Mouse (Mus musculus): Measurements from ENCODE around the gene Arl3. TPM values are rescaled to one million over a fixed set of nuclear protein-coding genes. Genes with fewer than 3 reads are reported as not detected.

Gene Arl3
- polyA plus RNA-seq, 1 experiment from 2014 or later, result 141 TPM

- Histone ChIP-seq H3K9ac (peak overlapping the region; percentile 35), H3K36me3 (replicated peaks; ENCODE audit: control insufficient read depth, insufficient read depth) (no peaks in the 10 kb centered on the region), H3K27me3 (ENCODE audit: control insufficient read depth, insufficient read depth, low read length) (no peaks in the 10 kb centered on the region), H3K4me2 (replicated peaks) (peak overlapping the region; percentile 17; the same call in 1 of the 2 replicates), H3K4me3 (replicated peaks; ENCODE audit: low read length) (no peak overlapping the region), H3K4me1 (replicated peaks; ENCODE audit: control insufficient read depth, insufficient read depth, low read length) (peaks cover 72% of the 10 kb centered on the region), H3K27ac (peak overlapping the region; percentile 92), H3K9me3 (ENCODE audit: control insufficient read depth, low read length) (no peaks in the 10 kb centered on the region)
- ATAC-seq (ENCODE audit: low FRiP score) (no peak), DNase-seq (ENCODE audit: low spot score) (no peak)
- WGBS, result 10% methylated on average over 16 of the region's 16 CpGs
Observed at GRCm38 (mm10) chr19:46531071-46532030, 41.6 kb downstream of the Arl3 start.

DNA sequence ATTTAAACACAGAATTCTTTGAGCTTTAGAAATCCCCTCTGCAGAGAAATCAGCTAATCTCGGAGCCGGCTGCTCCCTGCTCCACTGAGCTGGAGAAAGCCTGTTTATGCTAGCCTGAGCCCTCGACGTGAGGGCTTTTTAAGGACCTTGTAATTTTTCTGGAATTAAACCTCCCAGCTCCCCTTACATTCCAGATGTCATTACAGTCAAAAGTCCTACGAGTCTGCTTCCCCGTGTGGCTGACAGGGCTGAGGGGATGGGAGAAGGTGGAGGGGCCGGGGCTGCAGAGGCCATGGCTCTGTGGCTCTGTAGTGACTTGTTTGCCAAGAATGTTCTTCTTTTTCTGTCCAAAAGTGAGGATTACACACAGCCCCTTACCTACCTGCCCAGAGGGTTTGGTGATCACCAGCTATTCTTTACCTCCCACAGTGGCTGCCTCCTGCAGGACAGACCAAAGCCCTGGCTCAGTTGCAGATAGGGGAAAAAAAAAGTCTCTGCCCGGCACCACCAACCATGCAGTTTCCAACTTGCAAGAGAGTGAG, 42.5 kb downstream of the Arl3 start:
- no peak for ATAC-seq (ENCODE audit: low FRiP score)
- WGBS, result 12% methylated on average over 8 of the region's 8 CpGs
- H3K4me1 ChIP-seq (replicated peaks; ENCODE audit: control insufficient read depth, insufficient read depth, low read length), result peaks cover 76% of the 10 kb centered on the region

GRCm38 (mm10) chr19:46529601-46530448, 43.2 kb downstream of the Arl3 start:
- no peaks in the 10 kb centered on the region for H3K27me3 ChIP-seq (ENCODE audit: control insufficient read depth, insufficient read depth, low read length)
- peak overlapping the region; percentile 57; the same call in 1 of the 2 replicates for H3K4me2 ChIP-seq (replicated peaks)
- peaks cover 81% of the 10 kb centered on the region for H3K4me1 ChIP-seq (replicated peaks; ENCODE audit: control insufficient read depth, insufficient read depth, low read length)
- H3K27ac ChIP-seq, result peak overlapping the region; percentile 92
- peak overlapping the region; percentile 55; the same call in 1 of the 2 replicates for H3K9ac ChIP-seq
- no peak overlapping the region for H3K4me3 ChIP-seq (replicated peaks; ENCODE audit: low read length)
- WGBS, result 6% methylated on average over 13 of the region's 13 CpGs
- ATAC-seq (ENCODE audit: low FRiP score) (peak; percentile 0; the same call in 1 of the 2 replicates), DNase-seq (ENCODE audit: low spot score) (no peak)
- no peaks in the 10 kb centered on the region for H3K9me3 ChIP-seq (ENCODE audit: control insufficient read depth, low read length)
- no peaks in the 10 kb centered on the region for H3K36me3 ChIP-seq (replicated peaks; ENCODE audit: control insufficient read depth, insufficient read depth)

More for the DNA sequence above, 42.5 kb downstream of the Arl3 start:
- H3K36me3 ChIP-seq (replicated peaks; ENCODE audit: control insufficient read depth, insufficient read depth), result no peaks in the 10 kb centered on the region
- no peak for DNase-seq (ENCODE audit: low spot score)
- peak overlapping the region; percentile 17 for H3K4me2 ChIP-seq (replicated peaks)
- no peaks in the 10 kb centered on the region for H3K9me3 ChIP-seq (ENCODE audit: control insufficient read depth, low read length)
- no peaks in the 10 kb centered on the region for H3K27me3 ChIP-seq (ENCODE audit: control insufficient read depth, insufficient read depth, low read length)
- peak overlapping the region; percentile 92 for H3K27ac ChIP-seq
- H3K9ac ChIP-seq, result peak overlapping the region; percentile 35
- no peak overlapping the region for H3K4me3 ChIP-seq (replicated peaks; ENCODE audit: low read length)

DNA sequence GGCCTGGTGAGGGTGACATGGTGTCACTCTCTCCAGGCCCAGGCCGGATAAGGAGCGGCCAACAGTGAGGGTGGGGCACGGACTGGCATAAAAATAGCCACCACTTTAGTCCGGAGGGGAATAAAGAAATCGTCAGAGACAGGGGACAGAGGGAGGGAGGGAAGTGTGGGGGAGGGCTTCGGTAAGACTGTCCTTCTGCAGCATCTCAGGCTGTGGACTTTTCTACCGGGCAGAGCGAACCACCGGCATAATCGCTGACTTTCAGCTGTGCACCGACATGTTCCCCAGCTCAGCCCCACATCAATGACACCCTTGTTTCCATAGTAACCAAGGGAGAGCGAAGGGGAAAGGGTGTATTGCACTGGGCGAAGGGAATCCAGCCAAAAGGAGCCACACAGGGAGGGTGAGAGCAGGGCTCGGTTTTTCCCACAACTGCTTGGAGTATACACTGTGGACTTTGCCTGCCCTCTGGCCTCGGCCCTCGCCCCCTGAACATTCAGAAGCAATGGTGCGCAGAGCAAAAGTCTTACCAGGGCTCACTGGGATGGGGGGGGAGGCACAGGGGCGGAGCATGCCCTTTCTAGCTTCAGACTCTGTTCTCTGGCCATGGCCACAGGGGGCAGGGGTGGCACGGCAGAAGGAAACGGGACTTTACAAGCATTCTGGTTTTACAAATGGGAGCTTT, 44.3 kb downstream of the Arl3 start:
- DNase-seq (ENCODE audit: low spot score) (peak; percentile 73), ATAC-seq (ENCODE audit: low FRiP score) (peak; percentile 64)
- H3K9ac ChIP-seq, result peak overlapping the region; percentile 55
- 1% methylated on average over 20 of the region's 20 CpGs for WGBS
- no peaks in the 10 kb centered on the region for H3K36me3 ChIP-seq (replicated peaks; ENCODE audit: control insufficient read depth, insufficient read depth)
- peak overlapping the region; percentile 8; the same call in 1 of the 2 replicates for H3K4me3 ChIP-seq (replicated peaks; ENCODE audit: low read length)
- no peaks in the 10 kb centered on the region for H3K27me3 ChIP-seq (ENCODE audit: control insufficient read depth, insufficient read depth, low read length)
- H3K4me1 ChIP-seq (replicated peaks; ENCODE audit: control insufficient read depth, insufficient read depth, low read length), result peaks cover 90% of the 10 kb centered on the region
- H3K27ac ChIP-seq, result peak overlapping the region; percentile 92
- peak overlapping the region; percentile 57 for H3K4me2 ChIP-seq (replicated peaks)
- H3K9me3 ChIP-seq (ENCODE audit: control insufficient read depth, low read length), result no peaks in the 10 kb centered on the region

- Histone ChIP-seq H3K27ac (peak overlapping the region; percentile 92), H3K4me3 (replicated peaks; ENCODE audit: low read length) (0 out of 2 replicates have a peak overlapping the region, but pooled peaks have one; percentile 8), H3K4me2 (replicated peaks) (peak overlapping the region; percentile 57), H3K4me1 (replicated peaks; ENCODE audit: control insufficient read depth, insufficient read depth, low read length) (peaks cover 92% of the 10 kb centered on the region), H3K9me3 (ENCODE audit: control insufficient read depth, low read length) (no peaks in the 10 kb centered on the region), H3K36me3 (replicated peaks; ENCODE audit: control insufficient read depth, insufficient read depth) (no peaks in the 10 kb centered on the region), H3K9ac (peak overlapping the region; percentile 55), H3K27me3 (ENCODE audit: control insufficient read depth, insufficient read depth, low read length) (no peaks in the 10 kb centered on the region)
- ATAC-seq (ENCODE audit: low FRiP score) (no peak), DNase-seq (ENCODE audit: low spot score) (no peak)
- 10% methylated on average over 17 of the region's 17 CpGs for whole genome bisulfite sequencing
Observed at GRCm38 (mm10) chr19:46527632-46528528, 45.1 kb downstream of the Arl3 start.

GRCm38 (mm10) chr19:46525691-46526631, 47.0 kb downstream of the Arl3 start:
- Histone ChIP-seq H3K36me3 (replicated peaks; ENCODE audit: control insufficient read depth, insufficient read depth) (no peaks in the 10 kb centered on the region), H3K9me3 (ENCODE audit: control insufficient read depth, low read length) (no peaks in the 10 kb centered on the region), H3K27me3 (ENCODE audit: control insufficient read depth, insufficient read depth, low read length) (no peaks in the 10 kb centered on the region), H3K27ac (peak overlapping the region; percentile 3; the same call in 1 of the 2 replicates), H3K9ac (peak overlapping the region; percentile 3; the same call in 1 of the 2 replicates), H3K4me3 (replicated peaks; ENCODE audit: low read length) (no peak overlapping the region), H3K4me2 (replicated peaks) (no peak overlapping the region), H3K4me1 (replicated peaks; ENCODE audit: control insufficient read depth, insufficient read depth, low read length) (peaks cover 74% of the 10 kb centered on the region)
- DNase-seq (ENCODE audit: low spot score), result no peak
- no peak for ATAC-seq (ENCODE audit: low FRiP score)
- 30% methylated on average over 10 of the region's 10 CpGs for WGBS

DNA sequence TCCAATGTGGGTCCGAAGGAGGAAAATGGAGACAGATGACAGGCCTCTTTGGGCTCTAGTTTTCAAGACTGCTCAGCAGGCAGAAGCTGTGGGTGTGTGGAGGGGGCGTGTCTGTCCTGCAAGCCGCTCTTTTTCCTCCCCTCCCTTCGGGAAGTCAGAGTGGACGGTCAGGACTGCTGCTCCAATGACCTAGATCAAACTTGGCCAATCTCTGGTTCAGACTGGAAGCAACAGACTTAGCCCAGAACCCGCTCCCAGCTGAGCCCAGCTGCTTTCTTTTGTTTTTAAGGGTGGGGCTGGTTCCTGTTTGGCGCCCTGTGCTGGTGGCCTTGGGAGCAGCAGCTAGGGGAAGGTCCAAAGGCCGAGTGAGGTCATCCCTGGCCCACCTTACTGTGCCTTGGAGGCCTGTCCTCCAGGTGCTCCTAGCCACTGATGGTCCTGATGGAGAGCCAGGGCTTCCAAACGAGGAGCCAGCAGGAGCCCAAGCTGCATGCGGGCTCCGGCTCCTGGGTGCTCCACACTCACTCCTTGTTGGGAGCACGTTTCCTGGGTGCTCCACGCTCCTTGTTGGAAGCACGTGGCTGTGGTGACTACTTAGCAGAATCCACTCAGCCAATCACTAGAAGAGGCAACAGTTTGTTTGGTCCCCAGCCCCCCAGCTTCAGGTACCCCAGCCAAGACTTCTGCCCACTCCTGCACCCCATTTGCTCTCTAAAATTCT, 48.2 kb downstream of the Arl3 start:
- H3K9me3 ChIP-seq (ENCODE audit: control insufficient read depth, low read length), result no peaks in the 10 kb centered on the region
- H3K27me3 ChIP-seq (ENCODE audit: control insufficient read depth, insufficient read depth, low read length), result no peaks in the 10 kb centered on the region
- H3K4me2 ChIP-seq (replicated peaks), result peak overlapping the region; percentile 48
- DNase-seq (ENCODE audit: low spot score) (no peak), ATAC-seq (ENCODE audit: low FRiP score) (no peak)
- 20% methylated on average over 14 of the region's 14 CpGs for WGBS
- H3K4me1 ChIP-seq (replicated peaks; ENCODE audit: control insufficient read depth, insufficient read depth, low read length), result peaks cover 62% of the 10 kb centered on the region
- H3K27ac ChIP-seq, result peak overlapping the region; percentile 83
- no peak overlapping the region for H3K4me3 ChIP-seq (replicated peaks; ENCODE audit: low read length)
- H3K36me3 ChIP-seq (replicated peaks; ENCODE audit: control insufficient read depth, insufficient read depth), result no peaks in the 10 kb centered on the region
- peak overlapping the region; percentile 43; the same call in 1 of the 2 replicates for H3K9ac ChIP-seq

Measured in hindbrain, embryonic 14.5 days (tissue).